Comparison of ENCODE assay signal across 23 mouse cellular contexts in genomic region chr6:55246441-55246840, GRCm38 (mm10). TPM values are rescaled to one million over a fixed set of nuclear protein-coding genes. Genes with fewer than 3 reads are reported as not detected.
A peak's percentile ranks its signal among the peaks of the same experiment; 100 is the strongest.
DNase-seq lines count a peak whose midpoint lies in the region; TF ChIP-seq lines count a peak whose summit lies in the region.
"Had no signal": no experiment of that assay in that cellular context is flagged by ENCODE, and none has a peak within 500 bp of the region (broad histone marks: within the 10 kb centered on the region; RNA-seq: fewer than 3 reads in every experiment).

No protein-coding gene starts in this region.

- no peaks in the 10 kb centered on the region for H3K9me3 ChIP-seq in heart, embryonic 10.5 days
- H3K9me3 ChIP-seq: embryonic facial prominence, embryonic 13.5 days; forebrain, embryonic 12.5 days; forebrain, embryonic 15.5 days; heart, embryonic 13.5 days; hindbrain, embryonic 10.5 days; hindbrain, embryonic 13.5 days; intestine, embryonic 15.5 days had no signal

- H3K79me2 ChIP-seq in heart, adult 2 months (replicated peaks; ENCODE audit: control insufficient read depth, insufficient read depth, low read length), result no peaks in the 10 kb centered on the region

- H3K4me3 ChIP-seq in heart, adult 2 months, result no peak overlapping the region
- no peak overlapping the region for H3K4me3 ChIP-seq in heart, embryonic 10.5 days
- H3K4me3 ChIP-seq in brown adipose tissue, adult 24 weeks (ENCODE audit: insufficient read depth, low read depth, low read length), result peak overlapping the region; percentile 27; the same call in 1 of the 2 replicates
- H3K4me3 ChIP-seq: embryonic facial prominence, embryonic 10.5 days; embryonic facial prominence, embryonic 13.5 days; erythroblast, embryonic 14.5 days; forebrain, embryonic 12.5 days; forebrain, embryonic 15.5 days; heart, embryonic 13.5 days; hindbrain, embryonic 10.5 days; hindbrain, embryonic 13.5 days; intestine, embryonic 15.5 days had no signal

- 59% methylated on average over 7 of the region's 7 CpGs for WGBS in heart, adult 2 months
- 86% methylated on average over 7 of the region's 7 CpGs for WGBS in heart, embryonic 10.5 days

- peak; percentile 47 to 59 for DNase-seq in heart, adult 2 months
- no peak for DNase-seq in heart, embryonic 10.5 days (ENCODE audit: low spot score)
- peak; percentile 47 for DNase-seq in heart, postnatal 25 days (ENCODE audit: low spot score)
- DNase-seq in heart, postnatal 4 days, result no peak
- no peak for DNase-seq in neural tube, embryonic 10.5 days (ENCODE audit: extremely low spot score, low spot score)
- DNase-seq: adrenal gland, adult 2 months; adrenal gland, postnatal 14 days; cerebellum, adult 11-12 months; cerebellum, adult 8-10 months; cerebellum, postnatal 36 days; embryo, embryonic 11 days; gastrocnemius, postnatal 10 days; kidney, adult 11 months had no signal

- TF ChIP-seq POLR2A in heart, adult 2 months (IDR thresholded peaks at IDR 0.05; ENCODE audit: insufficient read depth, low read depth, low read length), result no peak

- TF ChIP-seq EP300 in heart, adult 2 months (IDR thresholded peaks at IDR 0.05; ENCODE audit: insufficient read depth, low read depth, low read length), result peak; percentile 84; the same call in 1 of the 2 replicates

- H3K9ac ChIP-seq in heart, adult 2 months (ENCODE audit: low read depth, low read length), result no peak overlapping the region
- H3K9ac ChIP-seq: embryonic facial prominence, embryonic 13.5 days; forebrain, embryonic 12.5 days; forebrain, embryonic 15.5 days; heart, embryonic 13.5 days; hindbrain, embryonic 13.5 days; intestine, embryonic 15.5 days had no signal

- no peaks in the 10 kb centered on the region for H3K27me3 ChIP-seq in heart, adult 2 months (ENCODE audit: control insufficient read depth, insufficient read depth, low read length)
- H3K27me3 ChIP-seq in heart, embryonic 10.5 days (ENCODE audit: insufficient read depth, poor library complexity, severe bottlenecking), result no peaks in the 10 kb centered on the region
- H3K27me3 ChIP-seq: embryonic facial prominence, embryonic 13.5 days; forebrain, embryonic 12.5 days; forebrain, embryonic 15.5 days; heart, embryonic 13.5 days; hindbrain, embryonic 13.5 days; intestine, embryonic 15.5 days had no signal

- no peak for TF ChIP-seq CTCF in heart, adult 2 months (IDR thresholded peaks at IDR 0.05)

- H3K4me1 ChIP-seq in heart, adult 2 months (ENCODE audit: control insufficient read depth, insufficient read depth, low read length), result peaks cover 14% of the 10 kb centered on the region
- H3K4me1 ChIP-seq in heart, embryonic 10.5 days, result peaks cover 4% of the 10 kb centered on the region; the same call in 1 of the 2 replicates
- H3K4me1 ChIP-seq in brown adipose tissue, adult 24 weeks (ENCODE audit: control insufficient read depth, insufficient read depth, insufficient read length, low read length), result peaks cover 9% of the 10 kb centered on the region; the same call in 1 of the 2 replicates
- H3K4me1 ChIP-seq: forebrain, embryonic 12.5 days; forebrain, embryonic 15.5 days; hindbrain, embryonic 13.5 days; intestine, embryonic 15.5 days had no signal

- H3K36me3 ChIP-seq in heart, adult 2 months (ENCODE audit: control insufficient read depth, insufficient read depth, low read length), result no peaks in the 10 kb centered on the region; the same call in 1 of the 2 replicates
- H3K36me3 ChIP-seq in heart, embryonic 10.5 days, result no peaks in the 10 kb centered on the region
- H3K36me3 ChIP-seq: forebrain, embryonic 15.5 days; hindbrain, embryonic 13.5 days; intestine, embryonic 15.5 days had no signal

- intact Hi-C loops in heart, adult 2 months (cut with DNase I), result loop anchor here (1.0 kb wide), 1 partner anchor 79 kb away; no protein-coding TSS in a partner anchor
- intact Hi-C loops in heart, postnatal 25 days (cut with DNase I), result loop anchor here (1.0 to 2.0 kb wide), 2 partner anchors 48 to 78 kb away; no protein-coding TSS in a partner anchor

- H3K27ac ChIP-seq in heart, adult 2 months, result peak overlapping the region; percentile 69
- no peak overlapping the region for H3K27ac ChIP-seq in heart, embryonic 10.5 days
- H3K27ac ChIP-seq in brown adipose tissue, adult 24 weeks (replicated peaks; ENCODE audit: low read depth, low read length), result peak overlapping the region; percentile 98
- H3K27ac ChIP-seq: embryonic facial prominence, embryonic 10.5 days; embryonic facial prominence, embryonic 13.5 days; forebrain, embryonic 12.5 days; forebrain, embryonic 15.5 days; heart, embryonic 13.5 days; hindbrain, embryonic 10.5 days; hindbrain, embryonic 13.5 days; intestine, embryonic 15.5 days had no signal

RNA-seq across cellular contexts. Expression of gene Mindy4, which starts 43.3 kb away (rescaled TPM):
- 1 to 10 TPM; 5.0 to 5.2 TPM for total RNA-seq in heart, adult 2 months (2021)
- 4.3 and 7.4 TPM in 2 replicates for polyA plus RNA-seq in heart, adult 2 months (2012; rRNA removed)
- polyA plus RNA-seq in heart, embryonic 10.5 days (2016; fragmentation: Nextera tagmentation; extraction: Ambion mirVana), result 7.7 and 9.7 TPM in 2 replicates
- 1 to 10 TPM; 4.1 to 4.4 TPM for total RNA-seq in heart, postnatal 25 days (2021)
- total RNA-seq in heart, postnatal 4 days (2021), result 1 to 10 TPM; 4.0 to 4.6 TPM
- 0.52 and 2.8 TPM in 2 replicates for polyA plus RNA-seq in brown adipose tissue, adult 24 weeks (2012; ENCODE audit: insufficient read depth, insufficient read length, missing spikeins)

Comparison
In these comparisons a context has a peak if more than half of its experiments do, and no peak if none do; other contexts are left out.
1. DNase-seq: peak in heart, adult 2 months (2 of 2) and heart, postnatal 25 days (single experiment); none in heart, embryonic 10.5 days (single experiment), heart, postnatal 4 days (single experiment) and neural tube, embryonic 10.5 days (single experiment).